ENCODE assay signal across 12 mouse cellular contexts in genomic region chr5:125165993-125166392, GRCm38 (mm10). TPM values are rescaled to one million over a fixed set of nuclear protein-coding genes. Genes with fewer than 3 reads are reported as not detected.
DNase-seq lines count a peak whose midpoint lies in the region; ATAC-seq and TF ChIP-seq lines count a peak whose summit lies in the region.
"Had no signal": no experiment of that assay in that cellular context is flagged by ENCODE, and none has a peak within 500 bp of the region (broad histone marks: within the 10 kb centered on the region; RNA-seq: fewer than 3 reads in every experiment).

No protein-coding gene starts in this region.

- no peak overlapping the region for H3K9ac ChIP-seq in forebrain, embryonic 16.5 days (replicated peaks; ENCODE audit: low read depth, low read length)
- H3K9ac ChIP-seq in intestine, embryonic 14.5 days (ENCODE audit: low read length): no peak overlapping the region
- no peak overlapping the region for H3K9ac ChIP-seq in intestine, postnatal 0 days (ENCODE audit: low read depth, low read length)
- no peak overlapping the region for H3K9ac ChIP-seq in stomach, embryonic 15.5 days
- H3K9ac ChIP-seq: liver, embryonic 12.5 days had no signal

- no peak overlapping the region for H3K4me2 ChIP-seq in forebrain, embryonic 16.5 days (ENCODE audit: low read length)
- no peak overlapping the region for H3K4me2 ChIP-seq in intestine, embryonic 14.5 days (ENCODE audit: low read length)
- H3K4me2 ChIP-seq in intestine, postnatal 0 days (replicated peaks; ENCODE audit: low read depth): no peak overlapping the region
- no peak overlapping the region for H3K4me2 ChIP-seq in stomach, embryonic 15.5 days
- H3K4me2 ChIP-seq: liver, embryonic 12.5 days had no signal

- DNase-seq in forebrain, embryonic 10.5 days (ENCODE audit: extremely low spot score, low spot score): no peak
- DNase-seq in intestine, embryonic 14.5 days (ENCODE audit: low spot score): no peak
- DNase-seq in spleen, adult 2 months (ENCODE audit: low read depth in 1 of 2, low spot score in 2 of 2): no peak
- no peak for DNase-seq in spleen, postnatal 10 days (ENCODE audit: low spot score in 2 of 2)
- DNase-seq: cerebellum, adult 2 months; retina, postnatal 1 day; thymus, postnatal 4 days had no signal

- H3K36me3 ChIP-seq in forebrain, embryonic 16.5 days (ENCODE audit: control insufficient read depth, insufficient read depth): no peaks in the 10 kb centered on the region
- H3K36me3 ChIP-seq in forebrain, embryonic 10.5 days (replicated peaks): peaks cover 16% of the 10 kb centered on the region
- peaks cover 4% of the 10 kb centered on the region; the same call in 1 of the 2 replicates for H3K36me3 ChIP-seq in intestine, embryonic 14.5 days (ENCODE audit: control insufficient read depth, insufficient read depth, low read length)
- no peaks in the 10 kb centered on the region; the same call in 1 of the 2 replicates for H3K36me3 ChIP-seq in intestine, postnatal 0 days (ENCODE audit: control insufficient read depth, insufficient read depth)
- no peaks in the 10 kb centered on the region for H3K36me3 ChIP-seq in spleen, adult 2 months (ENCODE audit: control insufficient read depth, insufficient read depth, low read length)
- no peaks in the 10 kb centered on the region for H3K36me3 ChIP-seq in stomach, embryonic 15.5 days
- H3K36me3 ChIP-seq: liver, embryonic 12.5 days had no signal

- no peak for ATAC-seq in forebrain, embryonic 16.5 days
- no peak for ATAC-seq in intestine, embryonic 14.5 days (replicated peaks; ENCODE audit: low FRiP score, low TSS enrichment, low read depth)
- no peak for ATAC-seq in intestine, postnatal 0 days
- ATAC-seq in stomach, embryonic 15.5 days (ENCODE audit: insufficient read depth, low FRiP score, low read depth): no peak
- ATAC-seq in megakaryocyte progenitor cell, adult 5-6 weeks (replicated peaks; ENCODE audit: poor library complexity): no peak
- ATAC-seq: liver, embryonic 12.5 days had no signal

- no peak for TF ChIP-seq CTCF in intestine, postnatal 0 days (IDR thresholded peaks at IDR 0.05; ENCODE audit: low read depth)
- TF ChIP-seq CTCF in spleen, adult 2 months (IDR thresholded peaks at IDR 0.05; ENCODE audit: extremely low read depth, insufficient read depth, insufficient read length, insufficient replicate concordance): no peak

- H3K27ac ChIP-seq in forebrain, embryonic 16.5 days (ENCODE audit: low read length): peak overlapping the region; percentile 83
- no peak overlapping the region for H3K27ac ChIP-seq in forebrain, embryonic 10.5 days
- H3K27ac ChIP-seq in intestine, embryonic 14.5 days (ENCODE audit: low read depth): 0 out of 2 replicates have a peak overlapping the region, but pooled peaks have one; percentile 71
- no peak overlapping the region for H3K27ac ChIP-seq in intestine, postnatal 0 days (ENCODE audit: low read depth, low read length)
- H3K27ac ChIP-seq in spleen, adult 2 months (ENCODE audit: insufficient read depth, low read length): peak overlapping the region; percentile 7; the same call in 1 of the 2 replicates
- peak overlapping the region; percentile 55; the same call in 1 of the 2 replicates for H3K27ac ChIP-seq in stomach, embryonic 15.5 days
- H3K27ac ChIP-seq: liver, embryonic 12.5 days had no signal

- no peak for TF ChIP-seq POLR2A in spleen, adult 2 months (IDR thresholded peaks at IDR 0.05; ENCODE audit: low read depth, low read length)

- peaks cover 63% of the 10 kb centered on the region for H3K4me1 ChIP-seq in forebrain, embryonic 16.5 days (replicated peaks; ENCODE audit: control insufficient read depth, insufficient read depth, low read length)
- H3K4me1 ChIP-seq in forebrain, embryonic 10.5 days: peaks cover 87% of the 10 kb centered on the region
- peaks cover 61% of the 10 kb centered on the region for H3K4me1 ChIP-seq in intestine, embryonic 14.5 days (replicated peaks; ENCODE audit: control insufficient read depth, insufficient read depth, low read length)
- H3K4me1 ChIP-seq in intestine, postnatal 0 days (replicated peaks; ENCODE audit: control insufficient read depth, insufficient read depth, low read length): peaks cover 12% of the 10 kb centered on the region
- peaks cover 32% of the 10 kb centered on the region; the same call in 1 of the 2 replicates for H3K4me1 ChIP-seq in spleen, adult 2 months (ENCODE audit: control insufficient read depth, insufficient read depth, insufficient read length)
- H3K4me1 ChIP-seq in stomach, embryonic 15.5 days: peaks cover 77% of the 10 kb centered on the region

- H3K27me3 ChIP-seq in forebrain, embryonic 16.5 days (replicated peaks; ENCODE audit: control insufficient read depth, insufficient read depth, low read length): no peaks in the 10 kb centered on the region
- H3K27me3 ChIP-seq in forebrain, embryonic 10.5 days (ENCODE audit: poor library complexity, severe bottlenecking): no peaks in the 10 kb centered on the region
- H3K27me3 ChIP-seq in intestine, embryonic 14.5 days (replicated peaks; ENCODE audit: control insufficient read depth, insufficient read depth, low read length): no peaks in the 10 kb centered on the region
- H3K27me3 ChIP-seq in intestine, postnatal 0 days (replicated peaks; ENCODE audit: control insufficient read depth, insufficient read depth, low read length): no peaks in the 10 kb centered on the region
- no peaks in the 10 kb centered on the region for H3K27me3 ChIP-seq in spleen, adult 2 months (ENCODE audit: control insufficient read depth, insufficient read depth, low read length)
- H3K27me3 ChIP-seq in stomach, embryonic 15.5 days (replicated peaks): no peaks in the 10 kb centered on the region
- H3K27me3 ChIP-seq: liver, embryonic 12.5 days had no signal

- 82% methylated on average over 14 of the region's 14 CpGs for WGBS in forebrain, embryonic 16.5 days
- 91% methylated on average over 14 of the region's 14 CpGs for WGBS in forebrain, embryonic 10.5 days
- WGBS in intestine, embryonic 14.5 days: 82% methylated on average over 14 of the region's 14 CpGs
- WGBS in intestine, postnatal 0 days: 85% methylated on average over 14 of the region's 14 CpGs
- WGBS in spleen, adult 2 months: 99% methylated on average over 14 of the region's 14 CpGs
- WGBS in stomach, embryonic 15.5 days: 84% methylated on average over 14 of the region's 14 CpGs

- H3K9me3 ChIP-seq in forebrain, embryonic 16.5 days (ENCODE audit: control insufficient read depth, low read length): no peaks in the 10 kb centered on the region
- no peaks in the 10 kb centered on the region for H3K9me3 ChIP-seq in forebrain, embryonic 10.5 days
- H3K9me3 ChIP-seq in intestine, embryonic 14.5 days (ENCODE audit: control insufficient read depth, low read length): no peaks in the 10 kb centered on the region
- H3K9me3 ChIP-seq in intestine, postnatal 0 days (ENCODE audit: control insufficient read depth): no peaks in the 10 kb centered on the region
- no peaks in the 10 kb centered on the region for H3K9me3 ChIP-seq in stomach, embryonic 15.5 days
- H3K9me3 ChIP-seq: liver, embryonic 12.5 days had no signal

- H3K4me3 ChIP-seq in forebrain, embryonic 16.5 days (replicated peaks; ENCODE audit: low read length): no peak overlapping the region
- no peak overlapping the region for H3K4me3 ChIP-seq in forebrain, embryonic 10.5 days
- H3K4me3 ChIP-seq in intestine, embryonic 14.5 days (ENCODE audit: low read depth, low read length): no peak overlapping the region
- no peak overlapping the region for H3K4me3 ChIP-seq in intestine, postnatal 0 days (ENCODE audit: low read depth, low read length)
- no peak overlapping the region for H3K4me3 ChIP-seq in spleen, adult 2 months (ENCODE audit: extremely low read depth, insufficient read depth, insufficient read length)
- H3K4me3 ChIP-seq in stomach, embryonic 15.5 days (replicated peaks): no peak overlapping the region
- H3K4me3 ChIP-seq: liver, embryonic 12.5 days had no signal

RNA-seq across cellular contexts. Expression of gene Ncor2, which starts 13.0 kb away (rescaled TPM):
- 26.5 and 27.1 TPM in 2 replicates for polyA plus RNA-seq in forebrain, embryonic 16.5 days (2015; fragmentation: Nextera tagmentation; extraction: Ambion mirVana)
- polyA plus RNA-seq in forebrain, embryonic 10.5 days (2016; fragmentation: Nextera tagmentation; extraction: Ambion mirVana): 15.7 and 17.8 TPM in 2 replicates
- polyA plus RNA-seq in intestine, embryonic 14.5 days (2014; fragmentation: Nextera tagmentation; extraction: Ambion mirVana): 26.1 and 27.5 TPM in 2 replicates
- polyA plus RNA-seq in intestine, postnatal 0 days (2015; fragmentation: Nextera tagmentation; extraction: Ambion mirVana): 7.1 and 7.6 TPM in 2 replicates
- 70.1 and 70.5 TPM in 2 replicates for polyA plus RNA-seq in spleen, adult 2 months (2012; rRNA removed)
- polyA plus RNA-seq in stomach, embryonic 15.5 days (2015; fragmentation: Nextera tagmentation; extraction: Ambion mirVana): 26.7 and 32.5 TPM in 2 replicates
- total RNA-seq in megakaryocyte progenitor cell, adult 5-6 weeks (2015): 50.1 and 57.3 TPM in 2 replicates
- 8.4 and 10.9 TPM in 2 replicates for total RNA-seq in megakaryocyte progenitor cell, adult 5-6 weeks (2017)

Comparison
In these comparisons a context has a peak if more than half of its experiments do, and no peak if none do; other contexts are left out.
1. H3K27ac ChIP-seq: peak in forebrain, embryonic 16.5 days (single experiment), intestine, embryonic 14.5 days (single experiment), spleen, adult 2 months (single experiment) and stomach, embryonic 15.5 days (single experiment); none in forebrain, embryonic 10.5 days (single experiment) and intestine, postnatal 0 days (single experiment).